Mouse (Mus musculus) stomach, embryonic 14.5 days (tissue): ENCODE data around the gene Cic. TPM values are rescaled to one million over a fixed set of nuclear protein-coding genes. Genes with fewer than 3 reads are reported as not detected.
A peak's percentile ranks its signal among the peaks of the same experiment; 100 is the strongest.
"Not testable (repeated sequence)": the region's sequence is repeated elsewhere in the genome, so short reads cannot be mapped to it uniquely, and the experiment has no call there.

ENCODE experiments used
- ATAC-seq: fragments of 200-750 bp; cut with Nextera tagmentation; 2 replicates; pipeline ENCODE4 v1.8.0; 2017; ENCODE audit warnings: low read depth, moderate TSS enrichment; ENCODE audit not compliant: insufficient number of reproducible peaks, insufficient read depth, low FRiP score
- H3K27ac ChIP-seq: fragments of 300-500 bp; sonication (generic); 2 replicates; pipeline ENCODE4 v1.5.1; 2014; ENCODE audit warnings: mild to moderate bottlenecking, low read length, moderate library complexity, mixed read lengths
- H3K27me3 ChIP-seq: fragments of 300-500 bp; sonication (generic); 2 replicates; pipeline ENCODE4 v1.6.1; 2014; ENCODE audit warnings: low read length, control low read depth, mixed read lengths; ENCODE audit not compliant: control insufficient read depth, insufficient read depth
- H3K36me3 ChIP-seq: fragments of 300-500 bp; sonication (generic); 2 replicates; pipeline ENCODE4 v1.6.1; 2014; ENCODE audit warnings: mild to moderate bottlenecking, control low read depth, low read length, moderate library complexity, mixed read lengths; ENCODE audit not compliant: control insufficient read depth, insufficient read depth
- H3K4me1 ChIP-seq: fragments of 300-500 bp; sonication (generic); 2 replicates; pipeline ENCODE4 v1.6.1; 2014; ENCODE audit warnings: low read length, control low read depth, mixed read lengths; ENCODE audit not compliant: control insufficient read depth, insufficient read depth
- H3K4me2 ChIP-seq: fragments of 300-500 bp; sonication (generic); replicated peaks from 2 replicates; pipeline ENCODE4 v1.6.1; 2014; ENCODE audit warnings: low read depth, low read length, control low read depth
- H3K4me3 ChIP-seq: fragments of 300-500 bp; sonication (generic); 2 replicates; pipeline ENCODE4 v1.5.1; 2014; ENCODE audit warnings: low read depth, low read length, control low read depth
- H3K9ac ChIP-seq: fragments of 300-500 bp; sonication (generic); replicated peaks from 2 replicates; pipeline ENCODE4 v1.6.1; 2014; ENCODE audit warnings: low read depth, mild to moderate bottlenecking, control low read depth, low read length, moderate library complexity, mixed read lengths
- H3K9me3 ChIP-seq: fragments of 300-500 bp; sonication (generic); 2 replicates; pipeline ENCODE4 v1.6.1; 2016; ENCODE audit warnings: low read depth, low read length, control low read depth; ENCODE audit not compliant: control insufficient read depth
- WGBS: fragments of 180-500 bp; shearing (Covaris S2); extraction: QIAGEN DNeasy Blood & Tissue Kit; methylation state at CpG from one replicate; pipeline ENCODE4 v1.1.7; 2014; 5-methylcytosine and 5-hydroxymethylcytosine counted together
- polyA plus RNA-seq: library from polyadenylated mRNA; unstranded; fragments of >200 nt; fragmentation: Nextera tagmentation; extraction: Ambion mirVana; gene quantifications from 2 replicates; pipeline ENCODE4 v1.2.1, GENCODE M21; 2014

Gene Cic
- polyA plus RNA-seq, 1 experiment from 2014 or later = 51.4 TPM

DNA sequence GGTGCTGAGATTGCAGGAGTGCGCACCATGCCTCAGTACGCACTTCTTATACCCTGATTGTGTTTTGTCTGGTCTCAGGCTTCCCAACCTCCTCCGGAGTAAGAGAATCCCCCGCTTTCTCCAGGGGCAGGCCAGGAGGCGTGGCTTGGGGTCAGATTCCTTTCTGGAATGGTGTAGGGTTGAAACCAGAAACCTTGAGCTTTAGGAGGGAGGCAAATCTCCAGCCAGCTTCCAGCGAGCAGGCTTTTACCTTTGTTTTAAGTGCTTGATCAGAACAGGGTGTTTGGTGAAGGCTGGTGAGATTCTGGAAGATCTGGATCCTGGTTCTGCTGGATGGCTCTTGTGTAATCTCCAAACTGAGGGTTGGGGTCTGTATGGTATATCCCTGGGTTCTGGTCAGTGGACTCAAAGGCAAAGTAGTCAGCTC is 54.6 kb downstream of the Cic start:
- H3K9me3 ChIP-seq = no peaks in the 10 kb centered on the region
- peaks cover 18% of the 10 kb centered on the region for H3K4me1 ChIP-seq
- no peaks in the 10 kb centered on the region for H3K36me3 ChIP-seq
- 8% methylated on average over 6 of the region's 6 CpGs for WGBS
- no peaks in the 10 kb centered on the region for H3K27me3 ChIP-seq
- ATAC-seq = peak; percentile 82
- no peak overlapping the region for H3K9ac ChIP-seq
- H3K27ac ChIP-seq = peak overlapping the region; percentile 82
- H3K4me2 ChIP-seq = peak overlapping the region; percentile 24
- peak overlapping the region; percentile 2; the same call in 1 of the 2 replicates for H3K4me3 ChIP-seq

DNA sequence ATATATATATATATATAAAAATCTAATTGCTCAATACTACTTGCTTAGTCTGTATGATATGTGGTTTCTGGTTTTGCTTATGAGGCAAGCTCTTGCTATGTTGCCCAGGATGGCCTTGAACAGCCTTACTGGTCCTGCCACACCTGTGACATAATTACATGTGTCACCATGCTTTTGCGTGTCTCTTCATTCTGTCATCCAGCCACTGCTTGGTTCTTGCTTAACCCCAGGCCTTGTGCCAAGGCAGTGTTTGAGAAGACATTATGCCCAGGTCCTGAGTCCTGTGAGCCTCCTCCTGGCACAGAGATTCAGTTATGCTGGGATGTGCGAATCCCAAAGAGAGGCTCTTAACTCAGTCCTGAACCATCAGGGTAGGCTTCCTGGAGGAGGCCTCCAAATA is 55.7 kb downstream of the Cic start:
- H3K4me1 ChIP-seq = peaks cover 8% of the 10 kb centered on the region
- no peak for ATAC-seq
- no peaks in the 10 kb centered on the region for H3K9me3 ChIP-seq
- no peaks in the 10 kb centered on the region for H3K27me3 ChIP-seq
- H3K27ac ChIP-seq = no peak overlapping the region
- H3K4me2 ChIP-seq = no peak overlapping the region
- H3K4me3 ChIP-seq = no peak overlapping the region
- no peaks in the 10 kb centered on the region for H3K36me3 ChIP-seq
- 83% methylated on average over 2 of the region's 2 CpGs for WGBS
- no peak overlapping the region for H3K9ac ChIP-seq

GRCm38 (mm10) chr7:25325431-25325830 is 57.9 kb downstream of the Cic start:
- WGBS = 85% methylated on average over 5 of the region's 6 CpGs
- not testable (repeated sequence) for H3K4me2 ChIP-seq, H3K4me3 ChIP-seq, H3K27ac ChIP-seq, H3K27me3 ChIP-seq, H3K36me3 ChIP-seq, ATAC-seq, H3K9me3 ChIP-seq, H3K4me1 ChIP-seq, H3K9ac ChIP-seq

DNA sequence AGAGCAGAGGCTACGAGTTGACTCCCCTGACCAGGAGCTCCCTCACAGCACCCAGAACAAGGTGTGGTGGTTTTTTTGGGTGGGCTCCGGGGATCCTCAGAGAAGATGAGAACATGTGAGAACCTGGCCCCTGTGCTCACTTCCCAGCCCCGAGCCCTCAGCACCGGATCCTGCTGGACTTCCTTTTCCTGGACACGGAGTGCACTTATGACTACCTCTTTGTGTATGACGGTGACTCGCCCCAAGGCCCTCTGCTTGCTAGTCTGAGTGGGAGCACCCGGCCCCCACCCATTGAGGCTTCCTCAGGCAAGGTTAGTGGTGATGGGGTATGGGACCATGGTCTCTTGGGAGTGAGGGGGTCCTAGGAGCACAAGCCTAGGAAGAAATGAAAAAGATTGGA is 58.7 kb downstream of the Cic start:
- Histone ChIP-seq H3K27ac (no peak overlapping the region), H3K36me3 (peaks cover 12% of the 10 kb centered on the region)
- WGBS = 87% methylated on average over 8 of the region's 8 CpGs

GRCm38 (mm10) chr7:25333596-25334307 is 66.2 kb downstream of the Cic start:
- no peak overlapping the region for H3K27ac ChIP-seq
- no peak overlapping the region for H3K4me2 ChIP-seq
- no peaks in the 10 kb centered on the region for H3K9me3 ChIP-seq
- whole genome bisulfite sequencing = 42% methylated on average over 16 of the region's 16 CpGs
- H3K36me3 ChIP-seq = peaks cover 31% of the 10 kb centered on the region
- ATAC-seq = peak; percentile 61; the same call in 1 of the 2 replicates
- H3K27me3 ChIP-seq = no peaks in the 10 kb centered on the region
- H3K4me1 ChIP-seq = no peaks in the 10 kb centered on the region
- H3K4me3 ChIP-seq = no peak overlapping the region
- no peak overlapping the region for H3K9ac ChIP-seq

More for the DNA sequence above, 58.7 kb downstream of the Cic start:
- Histone ChIP-seq H3K9me3 (no peaks in the 10 kb centered on the region), H3K4me3 (no peak overlapping the region), H3K4me1 (peaks cover 6% of the 10 kb centered on the region), H3K9ac (no peak overlapping the region), H3K4me2 (no peak overlapping the region), H3K27me3 (no peaks in the 10 kb centered on the region)
- ATAC-seq = no peak

- 82% methylated on average over 12 of the region's 12 CpGs for WGBS
- Histone ChIP-seq H3K27ac (no peak overlapping the region), H3K36me3 (peaks cover 31% of the 10 kb centered on the region), H3K9ac (no peak overlapping the region), H3K4me3 (no peak overlapping the region), H3K4me2 (no peak overlapping the region), H3K27me3 (no peaks in the 10 kb centered on the region), H3K4me1 (no peaks in the 10 kb centered on the region), H3K9me3 (no peaks in the 10 kb centered on the region)
- 0 out of 2 replicates have a peak, but pooled peaks have one; percentile 15 for ATAC-seq
Observed at GRCm38 (mm10) chr7:25334472-25334871, 67.0 kb downstream of the Cic start.

DNA sequence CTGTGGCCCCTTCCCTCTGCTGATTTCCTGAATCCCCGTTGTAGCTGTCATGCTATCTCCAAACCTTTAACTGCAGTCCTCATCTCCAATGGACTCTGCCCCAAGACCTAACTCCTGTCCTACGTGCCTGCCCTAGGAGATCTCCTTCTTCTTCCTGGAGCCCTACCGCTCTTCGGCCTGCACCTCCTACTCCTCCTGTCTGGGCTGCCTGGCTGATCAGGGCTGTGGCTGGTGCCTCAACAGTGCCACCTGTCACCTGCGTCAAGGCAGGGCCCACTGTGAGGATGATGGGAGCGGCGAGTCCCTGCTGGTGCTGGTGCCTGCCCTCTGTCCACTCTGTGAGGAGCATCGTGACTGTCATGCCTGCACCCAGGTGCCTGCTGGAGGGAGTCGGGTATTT is 71.8 kb downstream of the Cic start:
- no peaks in the 10 kb centered on the region for H3K27me3 ChIP-seq
- ATAC-seq = no peak
- H3K27ac ChIP-seq = no peak overlapping the region
- no peaks in the 10 kb centered on the region for H3K9me3 ChIP-seq
- peaks cover 23% of the 10 kb centered on the region for H3K36me3 ChIP-seq
- no peak overlapping the region for H3K9ac ChIP-seq
- no peak overlapping the region for H3K4me3 ChIP-seq
- no peak overlapping the region for H3K4me2 ChIP-seq
- WGBS = 89% methylated on average over 9 of the region's 9 CpGs
- no peaks in the 10 kb centered on the region for H3K4me1 ChIP-seq

DNA sequence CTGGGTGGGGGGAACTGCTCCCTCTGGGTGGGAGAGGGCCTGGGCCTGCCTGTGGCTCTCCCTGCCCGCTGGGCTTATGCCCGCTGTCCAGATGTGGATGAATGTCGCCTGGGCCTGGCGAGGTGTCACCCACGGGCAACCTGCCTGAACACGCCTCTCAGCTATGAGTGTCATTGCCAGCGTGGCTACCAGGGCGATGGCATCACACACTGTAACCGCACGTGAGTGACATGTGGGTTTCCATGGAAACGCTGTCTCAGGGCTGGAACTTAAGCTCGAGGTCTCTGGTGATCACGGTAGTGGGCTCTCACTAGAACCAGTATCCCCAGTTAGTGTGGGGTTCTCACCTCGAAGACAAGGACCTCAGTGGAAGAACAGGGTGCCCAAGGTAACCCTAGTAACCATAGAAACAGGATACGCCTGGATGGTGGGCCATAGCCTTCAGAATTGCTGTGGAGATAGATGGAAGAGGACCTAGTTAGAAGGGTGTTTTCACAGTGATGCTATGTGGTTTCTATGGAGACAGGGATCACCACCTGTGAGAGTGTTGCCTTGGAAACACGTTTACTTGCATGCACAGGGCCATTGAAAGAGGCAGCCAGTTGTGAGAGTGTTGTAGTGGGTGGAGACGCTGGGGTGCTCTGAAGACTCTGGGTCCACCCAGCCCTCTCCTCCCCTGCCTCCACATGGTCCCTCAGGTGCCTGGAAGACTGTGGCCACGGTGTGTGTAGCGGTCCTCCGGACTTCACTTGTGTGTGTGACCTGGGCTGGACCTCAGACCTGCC is 73.7 kb downstream of the Cic start:
- Histone ChIP-seq H3K4me1 (no peaks in the 10 kb centered on the region), H3K27ac (no peak overlapping the region), H3K9ac (no peak overlapping the region), H3K4me2 (no peak overlapping the region), H3K4me3 (no peak overlapping the region), H3K27me3 (no peaks in the 10 kb centered on the region), H3K9me3 (no peaks in the 10 kb centered on the region), H3K36me3 (peaks cover 12% of the 10 kb centered on the region)
- WGBS = 84% methylated on average over 20 of the region's 20 CpGs
- ATAC-seq = no peak
